Mouse (Mus musculus): ENCODE results near the gene Pcolce. TPM values are rescaled to one million over a fixed set of nuclear protein-coding genes. Genes with fewer than 3 reads are reported as not detected.

Gene Pcolce
- polyA plus RNA-seq, 1 experiment from 2014 or later = 128 TPM

GRCm38 (mm10) chr5:137645652-137646091, 32.1 kb upstream of the Pcolce start, which contains the start of gene Irs3:
TSS of gene Irs3 (minus strand) at chr5:137645714.
- H3K4me3 ChIP-seq (replicated peaks) = peak within 1 kb of the TSS; percentile 34
- H3K4me2 ChIP-seq = peak within 1 kb of the TSS; percentile 55
- H3K4me1 ChIP-seq (replicated peaks) = peaks cover 49% of the 10 kb centered on the region
- ATAC-seq (ENCODE audit: insufficient number of reproducible peaks, insufficient read depth, low FRiP score, low TSS enrichment, low read depth) = no peak
- WGBS = 15% methylated on average over 11 of the region's 11 CpGs
- no peaks in the 10 kb centered on the region for H3K9me3 ChIP-seq
- H3K36me3 ChIP-seq = peaks cover 24% of the 10 kb centered on the region
- no peak within 1 kb of the TSS for H3K27ac ChIP-seq
- H3K9ac ChIP-seq (replicated peaks) = 0 out of 2 replicates have a peak within 1 kb of the TSS, but pooled peaks have one; percentile 23
- peaks cover 34% of the 10 kb centered on the region for H3K27me3 ChIP-seq

- Histone ChIP-seq H3K27me3 (peaks cover 34% of the 10 kb centered on the region), H3K9me3 (no peaks in the 10 kb centered on the region), H3K4me2 (peak overlapping the region; percentile 55), H3K9ac (replicated peaks) (0 out of 2 replicates have a peak overlapping the region, but pooled peaks have one; percentile 23), H3K4me3 (replicated peaks) (peak overlapping the region; percentile 34), H3K27ac (no peak overlapping the region), H3K4me1 (replicated peaks) (peaks cover 51% of the 10 kb centered on the region), H3K36me3 (peaks cover 29% of the 10 kb centered on the region)
- ATAC-seq (ENCODE audit: insufficient number of reproducible peaks, insufficient read depth, low FRiP score, low TSS enrichment, low read depth) = no peak
- WGBS = 2% methylated on average over 44 of the region's 44 CpGs
These were observed 31.6 kb upstream of the Pcolce start for GRCm38 (mm10) chr5:137645091-137645651.

- H3K9me3 ChIP-seq = no peaks in the 10 kb centered on the region
- H3K27me3 ChIP-seq = peaks cover 34% of the 10 kb centered on the region
- WGBS = 32% methylated on average over 19 of the region's 19 CpGs
- peaks cover 36% of the 10 kb centered on the region for H3K36me3 ChIP-seq
- no peak overlapping the region for H3K9ac ChIP-seq (replicated peaks)
- no peak overlapping the region for H3K4me2 ChIP-seq
- peaks cover 44% of the 10 kb centered on the region for H3K4me1 ChIP-seq (replicated peaks)
- no peak overlapping the region for H3K27ac ChIP-seq
- H3K4me3 ChIP-seq (replicated peaks) = no peak overlapping the region
- ATAC-seq (ENCODE audit: insufficient number of reproducible peaks, insufficient read depth, low FRiP score, low TSS enrichment, low read depth) = no peak
These were observed 30.9 kb upstream of the Pcolce start for GRCm38 (mm10) chr5:137644484-137644883.

- no peaks in the 10 kb centered on the region for H3K9me3 ChIP-seq
- peaks cover 34% of the 10 kb centered on the region for H3K27me3 ChIP-seq
- H3K4me1 ChIP-seq (replicated peaks) = peaks cover 28% of the 10 kb centered on the region
- H3K36me3 ChIP-seq = peaks cover 52% of the 10 kb centered on the region
- H3K9ac ChIP-seq (replicated peaks) = no peak overlapping the region
- H3K27ac ChIP-seq = no peak overlapping the region
- H3K4me2 ChIP-seq = no peak overlapping the region
- WGBS = 56% methylated on average over 4 of the region's 4 CpGs
- H3K4me3 ChIP-seq (replicated peaks) = no peak overlapping the region
- no peak for ATAC-seq (ENCODE audit: insufficient number of reproducible peaks, insufficient read depth, low FRiP score, low TSS enrichment, low read depth)
These were observed 29.3 kb upstream of the Pcolce start for GRCm38 (mm10) chr5:137642886-137643285.

- ATAC-seq (ENCODE audit: insufficient number of reproducible peaks, insufficient read depth, low FRiP score, low TSS enrichment, low read depth) = no peak
- H3K27ac ChIP-seq = no peak within 1 kb of the TSS; the same call in 1 of the 2 replicates
- no peaks in the 10 kb centered on the region for H3K9me3 ChIP-seq
- no peak within 1 kb of the TSS for H3K9ac ChIP-seq (replicated peaks)
- peaks cover 20% of the 10 kb centered on the region for H3K4me1 ChIP-seq (replicated peaks)
- peaks cover 70% of the 10 kb centered on the region for H3K36me3 ChIP-seq
- peaks cover 29% of the 10 kb centered on the region for H3K27me3 ChIP-seq
- H3K4me2 ChIP-seq = no peak within 1 kb of the TSS
- no peak within 1 kb of the TSS for H3K4me3 ChIP-seq (replicated peaks)
- 87% methylated on average over 19 of the region's 19 CpGs for WGBS
These were observed 27.5 kb upstream of the Pcolce start, which contains the start of gene Sap25 for GRCm38 (mm10) chr5:137641054-137641453. TSS of gene Sap25 (plus strand) at chr5:137641334.

GRCm38 (mm10) chr5:137639472-137639871, 25.9 kb upstream of the Pcolce start:
- Histone ChIP-seq H3K36me3 (peaks cover 85% of the 10 kb centered on the region), H3K27ac (no peak overlapping the region), H3K4me1 (replicated peaks) (peaks cover 7% of the 10 kb centered on the region), H3K9ac (replicated peaks) (no peak overlapping the region), H3K27me3 (peaks cover 13% of the 10 kb centered on the region), H3K9me3 (no peaks in the 10 kb centered on the region), H3K4me3 (replicated peaks) (no peak overlapping the region), H3K4me2 (no peak overlapping the region)
- 80% methylated on average over 7 of the region's 7 CpGs for WGBS
- no peak for ATAC-seq (ENCODE audit: insufficient number of reproducible peaks, insufficient read depth, low FRiP score, low TSS enrichment, low read depth)

GRCm38 (mm10) chr5:137633397-137634084, 20.0 kb upstream of the Pcolce start:
- no peak overlapping the region for H3K4me3 ChIP-seq (replicated peaks)
- WGBS = 81% methylated on average over 12 of the region's 12 CpGs
- no peak overlapping the region for H3K4me2 ChIP-seq
- no peak for ATAC-seq (ENCODE audit: insufficient number of reproducible peaks, insufficient read depth, low FRiP score, low TSS enrichment, low read depth)
- 0 out of 2 replicates have a peak overlapping the region, but pooled peaks have one; percentile 8 for H3K9ac ChIP-seq (replicated peaks)
- no peaks in the 10 kb centered on the region for H3K9me3 ChIP-seq
- no peak overlapping the region for H3K27ac ChIP-seq
- peaks cover 34% of the 10 kb centered on the region for H3K4me1 ChIP-seq (replicated peaks)
- H3K36me3 ChIP-seq = peaks cover 68% of the 10 kb centered on the region
- H3K27me3 ChIP-seq = no peaks in the 10 kb centered on the region

GRCm38 (mm10) chr5:137631591-137631990, 18.0 kb upstream of the Pcolce start:
- no peaks in the 10 kb centered on the region for H3K27me3 ChIP-seq
- H3K4me2 ChIP-seq = peak overlapping the region; percentile 82
- H3K27ac ChIP-seq = peak overlapping the region; percentile 92
- no peaks in the 10 kb centered on the region for H3K9me3 ChIP-seq
- peaks cover 34% of the 10 kb centered on the region for H3K4me1 ChIP-seq (replicated peaks)
- 0 out of 2 replicates have a peak overlapping the region, but pooled peaks have one; percentile 79 for H3K9ac ChIP-seq (replicated peaks)
- no peak for ATAC-seq (ENCODE audit: insufficient number of reproducible peaks, insufficient read depth, low FRiP score, low TSS enrichment, low read depth)
- WGBS = 71% methylated on average over 4 of the region's 4 CpGs
- H3K4me3 ChIP-seq (replicated peaks) = peak overlapping the region; percentile 79; the same call in 1 of the 2 replicates
- peaks cover 49% of the 10 kb centered on the region for H3K36me3 ChIP-seq

- H3K9ac ChIP-seq (replicated peaks) = peak overlapping the region; percentile 79; the same call in 1 of the 2 replicates
These were observed 17.6 kb upstream of the Pcolce start for GRCm38 (mm10) chr5:137631171-137631570.

GRCm38 (mm10) chr5:137630602-137631001, 17.0 kb upstream of the Pcolce start:
- peaks cover 39% of the 10 kb centered on the region for H3K36me3 ChIP-seq
- H3K4me2 ChIP-seq = peak overlapping the region; percentile 82
- H3K4me1 ChIP-seq (replicated peaks) = peaks cover 34% of the 10 kb centered on the region
- no peak for ATAC-seq (ENCODE audit: insufficient number of reproducible peaks, insufficient read depth, low FRiP score, low TSS enrichment, low read depth)
- H3K27ac ChIP-seq = peak overlapping the region; percentile 92
- WGBS = 24% methylated on average over 3 of the region's 3 CpGs
- peak overlapping the region; percentile 79 for H3K4me3 ChIP-seq (replicated peaks)
- no peaks in the 10 kb centered on the region for H3K27me3 ChIP-seq
- no peaks in the 10 kb centered on the region for H3K9me3 ChIP-seq
- peak overlapping the region; percentile 79 for H3K9ac ChIP-seq (replicated peaks)

More at GRCm38 (mm10) chr5:137631171-137631570, 17.6 kb upstream of the Pcolce start:
- Histone ChIP-seq H3K9me3 (no peaks in the 10 kb centered on the region), H3K36me3 (peaks cover 45% of the 10 kb centered on the region), H3K4me1 (replicated peaks) (peaks cover 34% of the 10 kb centered on the region), H3K4me3 (replicated peaks) (peak overlapping the region; percentile 79), H3K27ac (peak overlapping the region; percentile 92), H3K4me2 (peak overlapping the region; percentile 82), H3K27me3 (no peaks in the 10 kb centered on the region)
- WGBS = 68% methylated on average over 9 of the region's 9 CpGs
- no peak for ATAC-seq (ENCODE audit: insufficient number of reproducible peaks, insufficient read depth, low FRiP score, low TSS enrichment, low read depth)

- Histone ChIP-seq H3K9me3 (no peaks in the 10 kb centered on the region), H3K4me2 (peak overlapping the region; percentile 82), H3K36me3 (peaks cover 33% of the 10 kb centered on the region), H3K9ac (replicated peaks) (peak overlapping the region; percentile 79), H3K27ac (peak overlapping the region; percentile 92), H3K4me1 (replicated peaks) (peaks cover 34% of the 10 kb centered on the region), H3K27me3 (no peaks in the 10 kb centered on the region), H3K4me3 (replicated peaks) (peak overlapping the region; percentile 79)
- 18% methylated on average over 6 of the region's 6 CpGs for WGBS
- ATAC-seq (ENCODE audit: insufficient number of reproducible peaks, insufficient read depth, low FRiP score, low TSS enrichment, low read depth) = no peak
These were observed 16.4 kb upstream of the Pcolce start for GRCm38 (mm10) chr5:137629906-137630545.

All from limb, embryonic 12.5 days (tissue).